Mouse (Mus musculus) embryonic facial prominence, embryonic 12.5 days (tissue): ENCODE measurements around the gene Rhoq. TPM values are rescaled to one million over a fixed set of nuclear protein-coding genes. Genes with fewer than 3 reads are reported as not detected.

ENCODE experiments used
- ATAC-seq: fragments of 200-750 bp; cut with Nextera tagmentation; 2 replicates; pipeline ENCODE4 v1.8.0; 2017; ENCODE audit not compliant: insufficient number of reproducible peaks, insufficient read depth, low FRiP score, low TSS enrichment
- H3K27ac ChIP-seq: fragments of 300-500 bp; sonication (generic); 2 replicates; pipeline ENCODE4 v1.5.1; 2016; ENCODE audit warnings: mild to moderate bottlenecking
- H3K27me3 ChIP-seq: fragments of 300-500 bp; sonication (generic); 2 replicates; pipeline ENCODE4 v1.6.1; 2016; ENCODE audit warnings: mild to moderate bottlenecking, moderate library complexity
- H3K36me3 ChIP-seq: fragments of 300-500 bp; sonication (generic); 2 replicates; pipeline ENCODE4 v1.6.1; 2016; ENCODE audit warnings: mild to moderate bottlenecking
- H3K4me1 ChIP-seq: fragments of 300-500 bp; sonication (generic); 2 replicates; pipeline ENCODE4 v1.6.1; 2016
- H3K4me2 ChIP-seq: fragments of 300-500 bp; sonication (generic); replicated peaks from 2 replicates; pipeline ENCODE4 v1.6.1; 2016; ENCODE audit warnings: mild to moderate bottlenecking, moderate library complexity
- H3K4me3 ChIP-seq: fragments of 300-500 bp; sonication (generic); 2 replicates; pipeline ENCODE4 v1.5.1; 2016; ENCODE audit warnings: mild to moderate bottlenecking
- H3K9ac ChIP-seq: fragments of 300-500 bp; sonication (generic); 2 replicates; pipeline ENCODE4 v1.6.1; 2016; ENCODE audit warnings: mild to moderate bottlenecking, moderate library complexity
- H3K9me3 ChIP-seq: fragments of 300-500 bp; sonication (generic); 2 replicates; pipeline ENCODE4 v1.6.1; 2016; ENCODE audit warnings: mild to moderate bottlenecking, moderate library complexity
- WGBS: fragments of 180-500 bp; shearing (Covaris S2); methylation state at CpG from one replicate; pipeline ENCODE4 v1.1.7; 2016; 5-methylcytosine and 5-hydroxymethylcytosine counted together
- polyA plus RNA-seq: library from polyadenylated mRNA; unstranded; fragments of >200 nt; fragmentation: Nextera tagmentation; extraction: Ambion mirVana; gene quantifications from 2 replicates; pipeline ENCODE4 v1.2.1, GENCODE M21; 2016

The Rhoq gene
- polyA plus RNA-seq, 1 experiment from 2014 or later, result 30.0 TPM

- Histone ChIP-seq H3K9ac (no peak overlapping the region), H3K4me1 (no peaks in the 10 kb centered on the region), H3K4me3 (no peak overlapping the region), H3K36me3 (peaks cover 18% of the 10 kb centered on the region), H3K27me3 (no peaks in the 10 kb centered on the region), H3K4me2 (no peak overlapping the region), H3K27ac (no peak overlapping the region), H3K9me3 (no peaks in the 10 kb centered on the region)
- 89% methylated on average over 13 of the region's 13 CpGs for WGBS
- ATAC-seq, result no peak
These were observed 48.6 kb downstream of the Rhoq start for GRCm38 (mm10) chr17:87011301-87012019.

- Histone ChIP-seq H3K36me3 (peaks cover 9% of the 10 kb centered on the region; the same call in 1 of the 2 replicates), H3K27ac (no peak overlapping the region), H3K4me3 (no peak overlapping the region), H3K4me1 (no peaks in the 10 kb centered on the region; the same call in 1 of the 2 replicates), H3K4me2 (no peak overlapping the region), H3K27me3 (no peaks in the 10 kb centered on the region), H3K9ac (no peak overlapping the region), H3K9me3 (no peaks in the 10 kb centered on the region)
- ATAC-seq, result no peak
- 91% methylated on average over 5 of the region's 5 CpGs for WGBS
These were observed 56.8 kb downstream of the Rhoq start for GRCm38 (mm10) chr17:87019692-87020091.

- Histone ChIP-seq H3K4me3 (peak overlapping the region; percentile 84), H3K9ac (peak overlapping the region; percentile 83), H3K36me3 (peaks cover 9% of the 10 kb centered on the region), H3K27ac (no peak overlapping the region), H3K4me2 (peak overlapping the region; percentile 86), H3K9me3 (no peaks in the 10 kb centered on the region), H3K27me3 (no peaks in the 10 kb centered on the region), H3K4me1 (peaks cover 6% of the 10 kb centered on the region; the same call in 1 of the 2 replicates)
- peak; percentile 84 for ATAC-seq
- under 1% methylated on average over 55 of the region's 55 CpGs for WGBS
These were observed 61.8 kb downstream of the Rhoq start for GRCm38 (mm10) chr17:87024491-87025242.

GRCm38 (mm10) chr17:87025269-87025949 lies 62.5 kb downstream of the Rhoq start, which contains the start of the genes Pigf and Cript:
Pigf (minus strand) TSS chr17:87025406.
Cript (plus strand) TSS chr17:87025550.
- Histone ChIP-seq H3K27me3 (no peaks in the 10 kb centered on the region), H3K9me3 (no peaks in the 10 kb centered on the region), H3K9ac (peak within 1 kb of the TSS; percentile 83), H3K4me2 (peak within 1 kb of the TSS; percentile 86), H3K36me3 (peaks cover 9% of the 10 kb centered on the region), H3K4me1 (peaks cover 6% of the 10 kb centered on the region; the same call in 1 of the 2 replicates), H3K4me3 (peak within 1 kb of the TSS; percentile 84), H3K27ac (no peak within 1 kb of the TSS)
- ATAC-seq, result peak; percentile 99
- under 1% methylated on average over 43 of the region's 43 CpGs for WGBS

GRCm38 (mm10) chr17:87036141-87037073 lies 73.5 kb downstream of the Rhoq start:
- Histone ChIP-seq H3K9ac (no peak overlapping the region), H3K4me3 (no peak overlapping the region), H3K27ac (no peak overlapping the region), H3K27me3 (no peaks in the 10 kb centered on the region), H3K4me2 (no peak overlapping the region), H3K4me1 (no peaks in the 10 kb centered on the region), H3K9me3 (no peaks in the 10 kb centered on the region), H3K36me3 (peaks cover 12% of the 10 kb centered on the region)
- ATAC-seq, result no peak
- WGBS, result 62% methylated on average over 9 of the region's 10 CpGs

- peaks cover 9% of the 10 kb centered on the region; the same call in 1 of the 2 replicates for H3K36me3 ChIP-seq
- no peaks in the 10 kb centered on the region for H3K27me3 ChIP-seq
- H3K9me3 ChIP-seq, result no peaks in the 10 kb centered on the region
- no peak overlapping the region for H3K4me2 ChIP-seq
- H3K27ac ChIP-seq, result no peak overlapping the region
- no peaks in the 10 kb centered on the region for H3K4me1 ChIP-seq
- no peak for ATAC-seq
- H3K4me3 ChIP-seq, result no peak overlapping the region
- H3K9ac ChIP-seq, result no peak overlapping the region
- 88% methylated on average over 5 of the region's 5 CpGs for WGBS
These were observed 75.6 kb downstream of the Rhoq start for GRCm38 (mm10) chr17:87038496-87038895.

- Histone ChIP-seq H3K9ac (no peak overlapping the region), H3K4me1 (no peaks in the 10 kb centered on the region), H3K27ac (no peak overlapping the region), H3K4me2 (no peak overlapping the region), H3K9me3 (no peaks in the 10 kb centered on the region), H3K27me3 (no peaks in the 10 kb centered on the region), H3K4me3 (no peak overlapping the region), H3K36me3 (no peaks in the 10 kb centered on the region)
- 68% methylated on average over 19 of the region's 19 CpGs for WGBS
- ATAC-seq, result no peak
These were observed 78.9 kb downstream of the Rhoq start for GRCm38 (mm10) chr17:87041739-87042138.

- Histone ChIP-seq H3K36me3 (no peaks in the 10 kb centered on the region), H3K9me3 (no peaks in the 10 kb centered on the region), H3K9ac (no peak overlapping the region), H3K4me2 (no peak overlapping the region), H3K4me3 (no peak overlapping the region), H3K27me3 (no peaks in the 10 kb centered on the region), H3K4me1 (no peaks in the 10 kb centered on the region), H3K27ac (no peak overlapping the region)
- 1% methylated on average over 15 of the region's 15 CpGs for WGBS
- ATAC-seq, result 0 out of 2 replicates have a peak, but pooled peaks have one; percentile 28
These were observed 81.5 kb downstream of the Rhoq start for GRCm38 (mm10) chr17:87044364-87044763.

- Histone ChIP-seq H3K36me3 (no peaks in the 10 kb centered on the region), H3K9me3 (no peaks in the 10 kb centered on the region), H3K4me2 (no peak overlapping the region), H3K27me3 (no peaks in the 10 kb centered on the region), H3K27ac (no peak overlapping the region), H3K4me3 (no peak overlapping the region), H3K9ac (no peak overlapping the region), H3K4me1 (no peaks in the 10 kb centered on the region)
- 80% methylated on average over 8 of the region's 8 CpGs for WGBS
- ATAC-seq, result no peak
These were observed 81.9 kb downstream of the Rhoq start for GRCm38 (mm10) chr17:87044796-87045195.
